Mouse (Mus musculus) heart, postnatal 36 days (tissue): ENCODE data around the gene Aknad1. TPM values are rescaled to one million over a fixed set of nuclear protein-coding genes. Genes with fewer than 3 reads are reported as not detected.

ENCODE experiments used
- total RNA-seq, 2 experiments: library from RNA; stranded (reverse); gene quantifications; 2 replicates each; pipeline ENCODE4 v1.2.3; 2021

Gene Aknad1
- total RNA-seq, 2 experiments from 2014 or later = not detected

Other genes with a start within 250 kb of the Aknad1 start
- gene 1700013F07Rik, start 205.5 kb upstream of the Aknad1 start, total RNA-seq = not detected
- not detected for gene 5330417C22Rik, start 203.1 kb upstream of the Aknad1 start, total RNA-seq
- 10 to 100 TPM; 27.0 to 29.9 TPM for gene Tmem167b, start 177.2 kb upstream of the Aknad1 start, total RNA-seq
- 10 to 100 TPM; 14.8 to 17.5 TPM for gene Taf13, start 168.0 kb upstream of the Aknad1 start, total RNA-seq
- gene Wdr47, start 148.4 kb upstream of the Aknad1 start, total RNA-seq = 1 to 10 TPM; 7.6 to 9.5 TPM
- gene Clcc1, start 85.7 kb upstream of the Aknad1 start, total RNA-seq = 10 to 100 TPM; 43.0 to 49.1 TPM
- gene Gpsm2, start 17.3 kb upstream of the Aknad1 start, total RNA-seq = 1 to 10 TPM; 2.0 to 2.5 TPM
- gene Stxbp3, start 100.9 kb downstream of the Aknad1 start, total RNA-seq = 10 to 100 TPM; 23.5 to 29.3 TPM
- gene Fndc7, start 150.3 kb downstream of the Aknad1 start, total RNA-seq = under 1 TPM in 1 of 2 experiments, not detected in 1; 0.08 TPM
- gene Prpf38b, start 172.1 kb downstream of the Aknad1 start, total RNA-seq = 10 to 100 TPM; 18.4 to 19.1 TPM
- gene Henmt1, start 200.2 kb downstream of the Aknad1 start, total RNA-seq = not detected
- not detected for gene Gm9857, start 200.8 kb downstream of the Aknad1 start, total RNA-seq